Mouse (Mus musculus) Patski (cell line): ENCODE measurements around the gene Tbcel. TPM values are rescaled to one million over a fixed set of nuclear protein-coding genes. Genes with fewer than 3 reads are reported as not detected.

Experiments used
- ATAC-seq: fragments of 100-300 bp; one replicate; pipeline ENCODE4 v1.8.0; 2021
- CTCF ChIA-PET: fragments of 350-600 bp; sonication (Branson Sonifier 250); formaldehyde crosslinking; loops from one replicate; lab custom pipeline; 2022; ENCODE audit warnings: inconsistent platforms; lab: Charles Lee
- POLR2A ChIA-PET: fragments of 350-600 bp; sonication (Branson Sonifier 250); formaldehyde crosslinking; loops from one replicate; lab custom pipeline; 2022; ENCODE audit warnings: antibody characterized with exemption, inconsistent platforms; lab: Charles Lee
- DNase-seq: peaks from one replicate; pipeline ENCODE4 v3.0.0-alpha.2; 2011; ENCODE audit warnings: low read depth, low spot score
- H3K27me3 ChIP-seq: fragments of 371-371 bp; one replicate; pipeline ENCODE4 v1.5.1; 2021
- CTCF ChIP-seq: fragments of 100-300 bp; IDR thresholded peaks from one replicate; pipeline ENCODE4 v1.5.1; 2021
- in situ Hi-C: fragments of 300-500 bp; cut with MboI; formaldehyde crosslinking; loops from 3 replicates; pipeline ENCODE4 v1.11.1; 2018; ENCODE audit warnings: low pct_unique_long_range_greater_than_20kb, mixed read lengths
- polyA plus RNA-seq: library from polyadenylated mRNA; unstranded; gene quantifications from one replicate; pipeline ENCODE4 v1.2.3, GENCODE M21; 2021

The Tbcel gene
- polyA plus RNA-seq, 1 experiment from 2014 or later: 23.3 TPM

- ChIA-PET POLR2A (no interaction called here), CTCF (interaction anchor here (1.1 kb wide), 1 partner anchor 12 kb away, joined by 3 read pairs; no protein-coding TSS in a partner anchor)
- TF ChIP-seq CTCF: no peak
- peaks cover 28% of the 10 kb centered on the region for H3K27me3 ChIP-seq
- ATAC-seq (no peak), DNase-seq (no peak)
- in situ Hi-C loops: no loop called here
Observed at GRCm38 (mm10) chr9:42394321-42394720, 113.3 kb downstream of the Tbcel start.

- H3K27me3 ChIP-seq: peaks cover 22% of the 10 kb centered on the region
- ChIA-PET CTCF (no interaction called here), POLR2A (no interaction called here)
- peak; percentile 39 for ATAC-seq
- no peak for TF ChIP-seq CTCF
- DNase-seq: peak; percentile 24
- in situ Hi-C loops: no loop called here
Observed at GRCm38 (mm10) chr9:42392927-42393326, 114.7 kb downstream of the Tbcel start.

- TF ChIP-seq CTCF: peak; percentile 48
- H3K27me3 ChIP-seq: peaks cover 24% of the 10 kb centered on the region
- POLR2A ChIA-PET: no interaction called here
- in situ Hi-C loops: no loop called here
- no peak for ATAC-seq
- DNase-seq: no peak
- CTCF ChIA-PET: interaction anchor here (1.2 kb wide), 1 partner anchor 18 kb away, joined by 4 read pairs; no protein-coding TSS in a partner anchor
Observed at GRCm38 (mm10) chr9:42388490-42388889, 119.1 kb downstream of the Tbcel start.

- DNase-seq (no peak), ATAC-seq (no peak)
- POLR2A ChIA-PET: no interaction called here
- CTCF ChIA-PET: interaction anchor here (1.3 kb wide), 1 partner anchor 558 kb away, joined by 3 read pairs; no protein-coding TSS in a partner anchor
- in situ Hi-C loops: no loop called here
- H3K27me3 ChIP-seq: peaks cover 33% of the 10 kb centered on the region
- TF ChIP-seq CTCF: no peak
Observed at GRCm38 (mm10) chr9:42387038-42387437, 120.6 kb downstream of the Tbcel start.

- in situ Hi-C loops: no loop called here
- POLR2A ChIA-PET: no interaction called here
- H3K27me3 ChIP-seq: peaks cover 35% of the 10 kb centered on the region
- no peak for ATAC-seq
- no peak for DNase-seq
- CTCF ChIA-PET: no interaction called here
- no peak for TF ChIP-seq CTCF
Observed at GRCm38 (mm10) chr9:42385656-42386055, 122.0 kb downstream of the Tbcel start.

GRCm38 (mm10) chr9:42382628-42383347 lies 124.8 kb downstream of the Tbcel start:
- DNase-seq (no peak), ATAC-seq (no peak)
- ChIA-PET CTCF (interaction anchor here (1.2 kb wide), 1 partner anchor 11 kb away, joined by 3 read pairs; no protein-coding TSS in a partner anchor), POLR2A (no interaction called here)
- in situ Hi-C loops: no loop called here
- H3K27me3 ChIP-seq: peaks cover 40% of the 10 kb centered on the region
- TF ChIP-seq CTCF: no peak

GRCm38 (mm10) chr9:42382063-42382462 lies 125.5 kb downstream of the Tbcel start:
- DNase-seq: no peak
- H3K27me3 ChIP-seq: peaks cover 38% of the 10 kb centered on the region
- ATAC-seq: no peak
- ChIA-PET CTCF (interaction anchor here (1.0 to 1.7 kb wide), 3 partner anchors 12 to 19 kb away, joined by 3 read pairs; no protein-coding TSS in a partner anchor), POLR2A (no interaction called here)
- in situ Hi-C loops: no loop called here
- no peak for TF ChIP-seq CTCF

- in situ Hi-C loops: no loop called here
- peaks cover 26% of the 10 kb centered on the region for H3K27me3 ChIP-seq
- POLR2A ChIA-PET: no interaction called here
- CTCF ChIA-PET: no interaction called here
- no peak for TF ChIP-seq CTCF
- ATAC-seq (no peak), DNase-seq (no peak)
Observed at GRCm38 (mm10) chr9:42378071-42378470, 129.5 kb downstream of the Tbcel start.

- in situ Hi-C loops: no loop called here
- ChIA-PET POLR2A (no interaction called here), CTCF (no interaction called here)
- DNase-seq: no peak
- ATAC-seq: no peak
- TF ChIP-seq CTCF: no peak
- H3K27me3 ChIP-seq: peaks cover 24% of the 10 kb centered on the region
Observed at GRCm38 (mm10) chr9:42377656-42378055, 130.0 kb downstream of the Tbcel start.

GRCm38 (mm10) chr9:42371670-42372368 lies 135.8 kb downstream of the Tbcel start:
- ATAC-seq (no peak), DNase-seq (no peak)
- in situ Hi-C loops: no loop called here
- no peak for TF ChIP-seq CTCF
- CTCF ChIA-PET: no interaction called here
- POLR2A ChIA-PET: no interaction called here
- H3K27me3 ChIP-seq: peaks cover 21% of the 10 kb centered on the region

Other genes starting within 250 kb of the Tbcel start
- 32.6 TPM for gene Sc5d, start 243.6 kb downstream of the Tbcel start, polyA plus RNA-seq
- gene Tecta, start 107.9 kb downstream of the Tbcel start, polyA plus RNA-seq: 0.03 TPM